Mouse (Mus musculus) embryonic facial prominence, embryonic 11.5 days (tissue): Measurements from ENCODE around the gene Ace. TPM values are rescaled to one million over a fixed set of nuclear protein-coding genes. Genes with fewer than 3 reads are reported as not detected.

Experiments used
- ATAC-seq: fragments of 200-750 bp; cut with Nextera tagmentation; replicated peaks from 2 replicates; pipeline ENCODE4 v1.8.0; 2017; ENCODE audit warnings: low read depth; ENCODE audit not compliant: insufficient number of reproducible peaks, low FRiP score, low TSS enrichment
- DNase-seq: peaks from one replicate; pipeline ENCODE4 v3.0.0-alpha.2; 2015; ENCODE audit warnings: low spot score
- H3K27ac ChIP-seq: fragments of 300-500 bp; sonication (generic); replicated peaks from 2 replicates; pipeline ENCODE4 v1.5.1; 2014; ENCODE audit warnings: mild to moderate bottlenecking, low read depth, low read length, control low read depth
- H3K27me3 ChIP-seq: fragments of 300-500 bp; sonication (generic); 2 replicates; pipeline ENCODE4 v1.6.1; 2014; ENCODE audit warnings: mild to moderate bottlenecking, low read length, moderate library complexity, mixed read lengths; ENCODE audit not compliant: control insufficient read depth, insufficient read depth
- H3K36me3 ChIP-seq: fragments of 300-500 bp; sonication (generic); replicated peaks from 2 replicates; pipeline ENCODE4 v1.6.1; 2014; ENCODE audit warnings: low read depth, mild to moderate bottlenecking, low read length, moderate library complexity, mixed read lengths; ENCODE audit not compliant: control insufficient read depth, insufficient read depth
- H3K4me1 ChIP-seq: fragments of 300-500 bp; sonication (generic); 2 replicates; pipeline ENCODE4 v1.6.1; 2014; ENCODE audit warnings: low read length, mixed read lengths; ENCODE audit not compliant: control insufficient read depth, insufficient read depth
- H3K4me2 ChIP-seq: fragments of 300-500 bp; sonication (generic); 2 replicates; pipeline ENCODE4 v1.6.1; 2014; ENCODE audit warnings: low read depth, mild to moderate bottlenecking, control low read depth, low read length, moderate library complexity
- H3K4me3 ChIP-seq: fragments of 300-500 bp; sonication (generic); 2 replicates; pipeline ENCODE4 v1.5.1; 2014; ENCODE audit warnings: low read depth, low read length, control low read depth
- H3K9ac ChIP-seq: fragments of 300-500 bp; sonication (generic); replicated peaks from 2 replicates; pipeline ENCODE4 v1.6.1; 2014; ENCODE audit warnings: mild to moderate bottlenecking, control low read depth, low read length
- H3K9me3 ChIP-seq: fragments of 300-500 bp; sonication (generic); replicated peaks from 2 replicates; pipeline ENCODE4 v1.6.1; 2016; ENCODE audit warnings: mild to moderate bottlenecking, low read length, inconsistent platforms, mixed read lengths; ENCODE audit not compliant: control insufficient read depth
- WGBS: fragments of 180-500 bp; shearing (Covaris S2); extraction: QIAGEN DNeasy Blood & Tissue Kit; methylation state at CpG from one replicate; pipeline ENCODE4 v1.1.7; 2014; 5-methylcytosine and 5-hydroxymethylcytosine counted together
- polyA plus RNA-seq: library from polyadenylated mRNA; unstranded; fragments of >200 nt; fragmentation: Nextera tagmentation; extraction: Ambion mirVana; gene quantifications from 2 replicates; pipeline ENCODE4 v1.2.1, GENCODE M21; 2014

Gene Ace
- polyA plus RNA-seq, 1 experiment from 2014 or later, result 0.41 TPM

- H3K4me1 ChIP-seq, result no peaks in the 10 kb centered on the region
- no peak overlapping the region for H3K9ac ChIP-seq
- no peak overlapping the region for H3K4me2 ChIP-seq
- H3K27ac ChIP-seq, result no peak overlapping the region
- H3K36me3 ChIP-seq, result no peaks in the 10 kb centered on the region
- 93% methylated on average over 3 of the region's 3 CpGs for WGBS
- no peaks in the 10 kb centered on the region for H3K9me3 ChIP-seq
- H3K27me3 ChIP-seq, result no peaks in the 10 kb centered on the region
- ATAC-seq, result no peak
- no peak for DNase-seq
- no peak overlapping the region for H3K4me3 ChIP-seq
Observed at GRCm38 (mm10) chr11:105931380-105931779, 36.4 kb upstream of the Ace start.

GRCm38 (mm10) chr11:105933746-105934145, 34.0 kb upstream of the Ace start:
- Histone ChIP-seq H3K27ac (no peak overlapping the region), H3K36me3 (no peaks in the 10 kb centered on the region), H3K9me3 (no peaks in the 10 kb centered on the region), H3K9ac (no peak overlapping the region), H3K4me1 (no peaks in the 10 kb centered on the region), H3K4me2 (no peak overlapping the region), H3K27me3 (no peaks in the 10 kb centered on the region), H3K4me3 (no peak overlapping the region)
- 78% methylated on average over 8 of the region's 8 CpGs for WGBS
- ATAC-seq, result no peak
- no peak for DNase-seq

- DNase-seq, result no peak
- H3K4me3 ChIP-seq, result no peak overlapping the region
- no peak for ATAC-seq
- WGBS, result 77% methylated on average over 5 of the region's 5 CpGs
- H3K9me3 ChIP-seq, result no peaks in the 10 kb centered on the region
- no peaks in the 10 kb centered on the region for H3K27me3 ChIP-seq
- H3K4me2 ChIP-seq, result no peak overlapping the region
- no peaks in the 10 kb centered on the region for H3K4me1 ChIP-seq
- no peak overlapping the region for H3K27ac ChIP-seq
- no peaks in the 10 kb centered on the region for H3K36me3 ChIP-seq
- no peak overlapping the region for H3K9ac ChIP-seq
Observed at GRCm38 (mm10) chr11:105934303-105934711, 33.4 kb upstream of the Ace start.

- no peak for DNase-seq
- Histone ChIP-seq H3K4me2 (no peak overlapping the region), H3K27ac (no peak overlapping the region), H3K27me3 (no peaks in the 10 kb centered on the region), H3K4me1 (no peaks in the 10 kb centered on the region), H3K36me3 (no peaks in the 10 kb centered on the region), H3K9ac (no peak overlapping the region), H3K4me3 (no peak overlapping the region), H3K9me3 (no peaks in the 10 kb centered on the region)
- ATAC-seq, result no peak
- WGBS, result 45% methylated on average over 6 of the region's 6 CpGs
Observed at GRCm38 (mm10) chr11:105934816-105935215, 32.9 kb upstream of the Ace start.

GRCm38 (mm10) chr11:105935496-105935895, 32.2 kb upstream of the Ace start:
- H3K9me3 ChIP-seq, result no peaks in the 10 kb centered on the region
- WGBS, result 83% methylated on average over 8 of the region's 8 CpGs
- no peak overlapping the region for H3K9ac ChIP-seq
- H3K36me3 ChIP-seq, result no peaks in the 10 kb centered on the region
- no peak overlapping the region for H3K4me2 ChIP-seq
- DNase-seq (no peak), ATAC-seq (no peak)
- H3K27ac ChIP-seq, result no peak overlapping the region
- H3K4me1 ChIP-seq, result no peaks in the 10 kb centered on the region
- H3K27me3 ChIP-seq, result no peaks in the 10 kb centered on the region
- H3K4me3 ChIP-seq, result no peak overlapping the region

- Histone ChIP-seq H3K4me3 (no peak overlapping the region), H3K4me2 (no peak overlapping the region), H3K9me3 (no peaks in the 10 kb centered on the region), H3K27ac (no peak overlapping the region), H3K9ac (no peak overlapping the region), H3K27me3 (no peaks in the 10 kb centered on the region), H3K4me1 (no peaks in the 10 kb centered on the region), H3K36me3 (no peaks in the 10 kb centered on the region)
- ATAC-seq (no peak), DNase-seq (no peak)
- WGBS, result 88% methylated on average over 6 of the region's 6 CpGs
Observed at GRCm38 (mm10) chr11:105936200-105936599, 31.5 kb upstream of the Ace start.

- Histone ChIP-seq H3K4me3 (no peak overlapping the region), H3K4me1 (no peaks in the 10 kb centered on the region), H3K9ac (no peak overlapping the region), H3K27me3 (no peaks in the 10 kb centered on the region), H3K9me3 (no peaks in the 10 kb centered on the region), H3K27ac (no peak overlapping the region), H3K4me2 (no peak overlapping the region), H3K36me3 (no peaks in the 10 kb centered on the region)
- DNase-seq (no peak), ATAC-seq (no peak)
- 84% methylated on average over 3 of the region's 3 CpGs for WGBS
Observed at GRCm38 (mm10) chr11:105936974-105937373, 30.8 kb upstream of the Ace start.

- Histone ChIP-seq H3K27ac (no peak overlapping the region), H3K4me3 (no peak overlapping the region), H3K9ac (no peak overlapping the region), H3K36me3 (no peaks in the 10 kb centered on the region), H3K4me1 (no peaks in the 10 kb centered on the region), H3K9me3 (no peaks in the 10 kb centered on the region), H3K27me3 (peaks cover 4% of the 10 kb centered on the region), H3K4me2 (no peak overlapping the region)
- DNase-seq (no peak), ATAC-seq (no peak)
- WGBS, result 67% methylated on average over 9 of the region's 9 CpGs
Observed at GRCm38 (mm10) chr11:105938771-105939170, 29.0 kb upstream of the Ace start.
